Mouse (Mus musculus) CH12.LX (cell line): Measurements from ENCODE around the gene Pfkfb2.

ENCODE experiments used
- ELF1 ChIP-seq: IDR thresholded peaks from 2 replicates; pipeline ENCODE4 v1.6.1; 2014; ENCODE audit warnings: low read depth, mild to moderate bottlenecking, inconsistent platforms, low read length, improper control_type of control experiment
- EP300 ChIP-seq: IDR thresholded peaks from 2 replicates; pipeline ENCODE4 v1.6.1; 2011; ENCODE audit warnings: low read length, improper control_type of control experiment

- TF ChIP-seq EP300 = no peak
- no peak for TF ChIP-seq ELF1
Measured at GRCm38 (mm10) chr1:130739636-130740035, 10.6 kb upstream of the Pfkfb2 start.
